Mouse (Mus musculus): ENCODE measurements around the gene Rab11b. TPM values are rescaled to one million over a fixed set of nuclear protein-coding genes. Genes with fewer than 3 reads are reported as not detected.

The Rab11b gene
- polyA plus RNA-seq (2015; fragmentation: Nextera tagmentation; extraction: Ambion mirVana): 193 and 220 TPM in 2 replicates

- no peaks in the 10 kb centered on the region for H3K27me3 ChIP-seq (replicated peaks; ENCODE audit: control insufficient read depth, insufficient read depth, low read length)
- H3K9me3 ChIP-seq (ENCODE audit: control insufficient read depth, low read length): no peaks in the 10 kb centered on the region
- peak within 1 kb of the TSS; percentile 97 for H3K9ac ChIP-seq (ENCODE audit: low read depth, low read length)
- peak; percentile 99 for ATAC-seq
- peak within 1 kb of the TSS; percentile 77 for H3K4me2 ChIP-seq (ENCODE audit: low read depth, low read length)
- H3K36me3 ChIP-seq (ENCODE audit: control insufficient read depth, insufficient read depth, low read length): no peaks in the 10 kb centered on the region
- H3K4me3 ChIP-seq (ENCODE audit: low read length): peak within 1 kb of the TSS; percentile 83
- WGBS: 2% methylated on average over 35 of the region's 35 CpGs
- H3K4me1 ChIP-seq (ENCODE audit: control insufficient read depth, insufficient read depth, low read length): peaks cover 32% of the 10 kb centered on the region
- H3K27ac ChIP-seq (ENCODE audit: low read length): peak within 1 kb of the TSS; percentile 100
Observed at GRCm38 (mm10) chr17:33760255-33761165, at the start of gene Rab11b. Rab11b (minus strand) TSS chr17:33760530.

GRCm38 (mm10) chr17:33808192-33808591, 47.9 kb upstream of the Rab11b start:
- WGBS: 39% methylated on average over 10 of the region's 10 CpGs
- H3K27ac ChIP-seq (ENCODE audit: low read length): no peak overlapping the region
- H3K4me3 ChIP-seq (ENCODE audit: low read length): no peak overlapping the region
- H3K9ac ChIP-seq (ENCODE audit: low read depth, low read length): no peak overlapping the region
- no peak for ATAC-seq
- no peaks in the 10 kb centered on the region for H3K9me3 ChIP-seq (ENCODE audit: control insufficient read depth, low read length)
- no peaks in the 10 kb centered on the region for H3K36me3 ChIP-seq (ENCODE audit: control insufficient read depth, insufficient read depth, low read length)
- H3K4me2 ChIP-seq (ENCODE audit: low read depth, low read length): no peak overlapping the region
- no peaks in the 10 kb centered on the region for H3K27me3 ChIP-seq (replicated peaks; ENCODE audit: control insufficient read depth, insufficient read depth, low read length)
- H3K4me1 ChIP-seq (ENCODE audit: control insufficient read depth, insufficient read depth, low read length): peaks cover 7% of the 10 kb centered on the region; the same call in 1 of the 2 replicates

- H3K36me3 ChIP-seq (ENCODE audit: control insufficient read depth, insufficient read depth, low read length): no peaks in the 10 kb centered on the region
- H3K27me3 ChIP-seq (replicated peaks; ENCODE audit: control insufficient read depth, insufficient read depth, low read length): no peaks in the 10 kb centered on the region
- no peak overlapping the region for H3K9ac ChIP-seq (ENCODE audit: low read depth, low read length)
- H3K4me3 ChIP-seq (ENCODE audit: low read length): no peak overlapping the region
- H3K4me1 ChIP-seq (ENCODE audit: control insufficient read depth, insufficient read depth, low read length): peaks cover 6% of the 10 kb centered on the region; the same call in 1 of the 2 replicates
- no peaks in the 10 kb centered on the region for H3K9me3 ChIP-seq (ENCODE audit: control insufficient read depth, low read length)
- WGBS: 63% methylated on average over 8 of the region's 9 CpGs
- no peak overlapping the region for H3K27ac ChIP-seq (ENCODE audit: low read length)
- no peak overlapping the region for H3K4me2 ChIP-seq (ENCODE audit: low read depth, low read length)
- no peak for ATAC-seq
Observed at GRCm38 (mm10) chr17:33807181-33807888, 47.0 kb upstream of the Rab11b start.

- H3K36me3 ChIP-seq (ENCODE audit: control insufficient read depth, insufficient read depth, low read length): no peaks in the 10 kb centered on the region
Observed at GRCm38 (mm10) chr17:33804745-33805144, 44.4 kb upstream of the Rab11b start.

GRCm38 (mm10) chr17:33804205-33804604, 43.9 kb upstream of the Rab11b start:
- H3K36me3 ChIP-seq (ENCODE audit: control insufficient read depth, insufficient read depth, low read length): no peaks in the 10 kb centered on the region
- WGBS: 57% methylated on average over 4 of the region's 4 CpGs
- H3K4me3 ChIP-seq (ENCODE audit: low read length): no peak overlapping the region
- H3K9ac ChIP-seq (ENCODE audit: low read depth, low read length): no peak overlapping the region
- ATAC-seq: no peak
- peaks cover 3% of the 10 kb centered on the region; the same call in 1 of the 2 replicates for H3K4me1 ChIP-seq (ENCODE audit: control insufficient read depth, insufficient read depth, low read length)
- H3K27ac ChIP-seq (ENCODE audit: low read length): no peak overlapping the region
- H3K9me3 ChIP-seq (ENCODE audit: control insufficient read depth, low read length): no peaks in the 10 kb centered on the region
- no peaks in the 10 kb centered on the region for H3K27me3 ChIP-seq (replicated peaks; ENCODE audit: control insufficient read depth, insufficient read depth, low read length)
- H3K4me2 ChIP-seq (ENCODE audit: low read depth, low read length): no peak overlapping the region

More at GRCm38 (mm10) chr17:33804745-33805144, 44.4 kb upstream of the Rab11b start:
- Histone ChIP-seq H3K4me2 (ENCODE audit: low read depth, low read length) (no peak overlapping the region), H3K9ac (ENCODE audit: low read depth, low read length) (no peak overlapping the region), H3K27me3 (replicated peaks; ENCODE audit: control insufficient read depth, insufficient read depth, low read length) (no peaks in the 10 kb centered on the region), H3K9me3 (ENCODE audit: control insufficient read depth, low read length) (no peaks in the 10 kb centered on the region), H3K27ac (ENCODE audit: low read length) (no peak overlapping the region), H3K4me1 (ENCODE audit: control insufficient read depth, insufficient read depth, low read length) (peaks cover 3% of the 10 kb centered on the region; the same call in 1 of the 2 replicates), H3K4me3 (ENCODE audit: low read length) (no peak overlapping the region)
- 42% methylated on average over 1 of the region's 1 CpGs for WGBS
- ATAC-seq: no peak

- Histone ChIP-seq H3K4me1 (ENCODE audit: control insufficient read depth, insufficient read depth, low read length) (peaks cover 3% of the 10 kb centered on the region; the same call in 1 of the 2 replicates), H3K9ac (ENCODE audit: low read depth, low read length) (no peak overlapping the region), H3K9me3 (ENCODE audit: control insufficient read depth, low read length) (no peaks in the 10 kb centered on the region), H3K36me3 (ENCODE audit: control insufficient read depth, insufficient read depth, low read length) (no peaks in the 10 kb centered on the region), H3K4me3 (ENCODE audit: low read length) (no peak overlapping the region), H3K4me2 (ENCODE audit: low read depth, low read length) (no peak overlapping the region), H3K27ac (ENCODE audit: low read length) (no peak overlapping the region), H3K27me3 (replicated peaks; ENCODE audit: control insufficient read depth, insufficient read depth, low read length) (no peaks in the 10 kb centered on the region)
- WGBS: 5% methylated on average over 2 of the region's 2 CpGs
- no peak for ATAC-seq
Observed at GRCm38 (mm10) chr17:33802221-33802620, 41.9 kb upstream of the Rab11b start.

- Histone ChIP-seq H3K27ac (ENCODE audit: low read length) (no peak overlapping the region), H3K4me1 (ENCODE audit: control insufficient read depth, insufficient read depth, low read length) (peaks cover 3% of the 10 kb centered on the region; the same call in 1 of the 2 replicates), H3K4me3 (ENCODE audit: low read length) (no peak overlapping the region), H3K4me2 (ENCODE audit: low read depth, low read length) (no peak overlapping the region), H3K9ac (ENCODE audit: low read depth, low read length) (no peak overlapping the region), H3K9me3 (ENCODE audit: control insufficient read depth, low read length) (no peaks in the 10 kb centered on the region), H3K27me3 (replicated peaks; ENCODE audit: control insufficient read depth, insufficient read depth, low read length) (no peaks in the 10 kb centered on the region), H3K36me3 (ENCODE audit: control insufficient read depth, insufficient read depth, low read length) (no peaks in the 10 kb centered on the region)
- no peak for ATAC-seq
- 49% methylated on average over 1 of the region's 1 CpGs for WGBS
Observed at GRCm38 (mm10) chr17:33799277-33799676, 38.9 kb upstream of the Rab11b start.

- no peak overlapping the region for H3K4me3 ChIP-seq (ENCODE audit: low read length)
- H3K9ac ChIP-seq (ENCODE audit: low read depth, low read length): no peak overlapping the region
- no peaks in the 10 kb centered on the region for H3K36me3 ChIP-seq (ENCODE audit: control insufficient read depth, insufficient read depth, low read length)
- no peak for ATAC-seq
- no peak overlapping the region for H3K27ac ChIP-seq (ENCODE audit: low read length)
- peaks cover 3% of the 10 kb centered on the region; the same call in 1 of the 2 replicates for H3K4me1 ChIP-seq (ENCODE audit: control insufficient read depth, insufficient read depth, low read length)
- 60% methylated on average over 3 of the region's 3 CpGs for whole genome bisulfite sequencing
- no peak overlapping the region for H3K4me2 ChIP-seq (ENCODE audit: low read depth, low read length)
- H3K9me3 ChIP-seq (ENCODE audit: control insufficient read depth, low read length): no peaks in the 10 kb centered on the region
- H3K27me3 ChIP-seq (replicated peaks; ENCODE audit: control insufficient read depth, insufficient read depth, low read length): no peaks in the 10 kb centered on the region
Observed at GRCm38 (mm10) chr17:33798306-33798705, 38.0 kb upstream of the Rab11b start.

GRCm38 (mm10) chr17:33788732-33789131, 28.4 kb upstream of the Rab11b start:
- peak; percentile 97 for ATAC-seq
- peak overlapping the region; percentile 61; the same call in 1 of the 2 replicates for H3K27ac ChIP-seq (ENCODE audit: low read length)
- no peaks in the 10 kb centered on the region for H3K9me3 ChIP-seq (ENCODE audit: control insufficient read depth, low read length)
- no peak overlapping the region for H3K4me3 ChIP-seq (ENCODE audit: low read length)
- 32% methylated on average over 4 of the region's 4 CpGs for WGBS
- no peaks in the 10 kb centered on the region; the same call in 1 of the 2 replicates for H3K4me1 ChIP-seq (ENCODE audit: control insufficient read depth, insufficient read depth, low read length)
- no peaks in the 10 kb centered on the region for H3K36me3 ChIP-seq (ENCODE audit: control insufficient read depth, insufficient read depth, low read length)
- H3K27me3 ChIP-seq (replicated peaks; ENCODE audit: control insufficient read depth, insufficient read depth, low read length): no peaks in the 10 kb centered on the region
- no peak overlapping the region for H3K4me2 ChIP-seq (ENCODE audit: low read depth, low read length)
- H3K9ac ChIP-seq (ENCODE audit: low read depth, low read length): no peak overlapping the region
